Mouse (Mus musculus) layer of hippocampus, postnatal 36 days (tissue): Measurements from ENCODE around the gene Csnk1g1. TPM values are rescaled to one million over a fixed set of nuclear protein-coding genes. Genes with fewer than 3 reads are reported as not detected.
A peak's percentile ranks its signal among the peaks of the same experiment; 100 is the strongest.

Source experiments
- DNase-seq, 2 experiments: peaks; one replicate each; pipeline ENCODE4 v3.0.0; 2022
- total RNA-seq, 2 experiments: library from RNA; stranded (reverse); gene quantifications; 2 replicates each; pipeline ENCODE4 v1.2.3; 2021

Csnk1g1 gene
- total RNA-seq, 2 experiments from 2014 or later, result 40.6 to 45.1 TPM

DNA sequence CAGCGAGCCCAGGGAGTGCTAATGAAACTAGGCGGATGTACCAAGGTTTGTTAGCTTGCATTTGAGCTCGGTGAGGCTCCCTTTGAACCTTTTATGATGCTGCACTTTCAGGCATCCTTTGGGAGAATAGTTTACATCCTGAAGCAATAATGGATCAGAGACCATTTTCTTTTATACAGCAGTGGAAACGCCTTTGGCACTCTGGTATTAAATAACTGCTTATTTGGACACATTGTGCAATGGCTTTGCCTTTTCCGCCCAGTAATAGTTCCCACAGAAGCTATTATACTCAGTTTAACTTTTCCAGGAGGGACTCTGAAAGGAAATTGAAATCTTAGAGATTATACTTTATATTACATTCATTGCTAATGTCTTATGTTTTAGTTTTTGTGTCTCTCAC, 90.2 kb downstream of the Csnk1g1 start:
- DNase-seq, result no peak

DNA sequence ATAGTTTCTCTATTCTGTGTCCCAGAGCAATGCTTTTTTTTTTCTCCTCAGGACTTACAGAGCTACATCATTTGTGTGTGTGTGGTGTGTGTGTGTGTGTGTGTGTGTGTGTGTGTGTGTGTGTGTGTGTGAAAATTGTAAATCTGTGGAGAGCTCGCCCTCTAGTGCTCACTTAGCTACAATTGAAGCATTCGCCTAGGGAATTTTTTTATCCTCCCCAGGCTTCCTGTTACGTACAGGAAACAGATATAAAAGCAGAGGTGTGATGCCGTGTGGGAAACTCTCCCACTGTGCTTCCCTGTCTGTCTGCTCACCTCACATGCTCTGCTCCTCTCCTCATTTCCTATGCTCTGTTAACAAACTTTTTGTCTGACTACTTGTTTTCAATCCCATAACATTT, 95.7 kb downstream of the Csnk1g1 start:
- DNase-seq, result peak; percentile 6 to 17

DNA sequence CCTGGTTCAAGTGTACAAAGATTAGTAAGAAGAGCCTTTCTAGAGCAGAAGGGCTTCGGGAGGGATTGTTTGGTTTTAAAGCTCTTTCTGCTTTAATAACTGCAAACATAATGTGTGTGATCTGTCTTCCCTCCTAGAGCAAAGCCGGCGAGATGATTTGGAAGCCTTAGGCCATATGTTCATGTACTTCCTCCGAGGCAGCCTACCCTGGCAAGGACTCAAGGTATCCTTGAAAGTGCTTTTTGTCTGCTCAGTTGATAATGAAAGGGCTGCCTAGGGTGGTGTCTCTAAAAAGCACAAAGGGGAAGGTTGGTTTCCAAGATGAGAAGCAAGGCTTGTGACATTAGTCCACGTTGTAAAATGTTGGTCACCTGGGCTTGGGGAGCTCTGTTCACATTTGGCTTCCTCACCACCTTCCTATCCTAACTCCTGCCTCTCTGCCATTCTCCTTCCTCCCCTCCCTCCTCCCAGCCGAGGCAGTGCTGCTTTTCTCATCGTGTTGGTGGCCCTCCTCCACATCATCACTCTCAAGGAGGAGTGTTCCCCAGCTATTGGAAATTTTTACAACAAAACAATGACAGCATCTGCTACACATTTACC, 99.0 kb downstream of the Csnk1g1 start:
- DNase-seq, result peak; percentile 34 to 35

DNA sequence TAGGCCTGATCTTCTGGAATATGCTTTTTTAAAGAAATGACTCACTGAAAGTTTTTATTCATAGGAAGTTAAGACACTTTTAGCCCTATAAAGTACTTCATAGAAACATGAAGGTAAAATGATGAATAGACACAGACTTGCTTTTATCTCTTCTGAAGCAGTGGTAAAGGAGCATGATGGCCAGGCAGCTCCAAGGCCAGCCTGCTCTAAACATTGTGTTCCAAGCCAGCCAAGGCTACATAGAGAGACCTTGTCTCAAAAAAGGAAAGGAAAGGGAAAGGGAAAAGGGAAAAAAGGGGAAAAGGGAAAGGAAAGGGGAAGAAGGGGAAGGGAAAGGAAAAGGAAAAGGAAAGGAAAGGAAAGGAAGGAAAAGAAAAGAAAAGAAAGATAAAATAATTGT, 111.9 kb downstream of the Csnk1g1 start:
- DNase-seq, result no peak

DNA sequence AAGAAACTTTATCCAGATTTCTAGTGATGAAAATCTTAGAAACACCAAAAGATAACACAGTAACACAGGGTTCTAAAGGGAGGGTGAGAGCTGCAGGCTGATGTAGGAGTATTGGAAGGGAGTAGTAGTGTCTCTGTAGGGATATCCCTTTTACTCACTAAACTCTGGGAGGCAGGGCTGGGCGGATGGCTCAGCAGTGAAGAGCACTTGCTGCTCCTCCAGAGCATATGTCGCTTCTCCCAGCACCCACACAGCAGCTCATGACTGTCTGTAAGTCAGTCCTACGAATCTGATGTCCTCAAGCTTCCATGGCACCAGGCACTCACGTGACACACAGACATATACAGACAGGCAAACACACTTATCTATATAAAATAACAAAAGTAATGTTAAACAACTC, 129.4 kb downstream of the Csnk1g1 start:
- DNase-seq, result peak; percentile 49 to 54

DNA sequence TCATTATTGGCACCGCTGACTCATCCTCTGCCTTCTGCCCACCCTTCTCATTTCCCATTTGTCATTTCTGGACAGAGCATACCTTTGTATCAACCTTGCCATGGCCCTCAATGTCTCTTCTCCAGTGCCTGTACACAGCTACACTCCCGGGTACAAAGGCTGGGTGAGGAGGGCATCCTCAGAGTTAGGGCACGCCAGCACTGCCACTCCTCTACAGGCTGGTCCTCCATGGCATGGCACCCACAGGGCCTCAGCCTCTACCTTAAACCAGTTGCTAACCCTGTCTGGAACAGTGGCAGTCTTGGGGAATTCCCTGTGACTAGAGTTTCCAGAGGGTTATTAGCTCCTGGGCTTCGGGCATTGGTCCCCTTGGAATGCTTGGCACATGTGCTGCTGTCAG, 129.9 kb downstream of the Csnk1g1 start:
- DNase-seq, result no peak

DNA sequence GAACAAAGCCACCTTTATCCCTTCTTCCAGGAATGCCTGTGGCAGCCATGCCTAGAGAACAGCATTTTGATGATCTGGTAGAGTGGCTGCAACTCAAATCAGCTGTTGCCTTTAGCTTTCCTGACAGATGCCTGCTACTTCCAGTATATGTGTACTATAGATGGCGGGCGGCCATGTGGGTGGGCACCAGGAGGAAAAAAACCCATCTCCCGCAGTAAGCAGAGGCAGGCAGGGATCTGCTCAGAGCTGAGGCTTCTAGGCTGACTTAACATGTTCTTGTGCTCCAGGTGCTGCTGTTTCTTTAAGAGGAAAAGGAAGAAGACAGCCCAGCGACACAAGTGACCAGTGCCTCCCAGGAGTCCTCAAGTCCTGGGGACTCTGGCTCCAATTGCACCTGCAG, 130.6 kb downstream of the Csnk1g1 start:
- DNase-seq, result no peak

DNA sequence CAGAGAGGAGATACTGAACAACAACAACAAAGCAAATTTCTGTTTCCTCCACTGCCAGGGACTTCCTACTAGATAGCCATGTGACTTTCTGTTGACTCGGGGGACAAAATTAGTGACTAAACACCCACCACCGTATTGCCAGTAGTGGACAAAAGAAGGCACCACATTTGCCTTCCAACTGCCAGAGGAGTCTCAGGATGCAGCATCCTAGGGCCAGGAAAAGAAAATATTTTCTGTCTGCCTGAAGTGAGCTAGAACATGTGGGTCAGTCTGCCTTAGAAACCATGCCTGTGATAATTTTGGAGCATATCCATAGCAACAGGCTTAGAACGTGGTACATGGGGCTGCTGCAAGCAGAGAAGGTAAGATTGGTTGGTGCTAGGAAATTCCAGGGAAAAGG, 132.1 kb downstream of the Csnk1g1 start:
- no peak for DNase-seq

DNA sequence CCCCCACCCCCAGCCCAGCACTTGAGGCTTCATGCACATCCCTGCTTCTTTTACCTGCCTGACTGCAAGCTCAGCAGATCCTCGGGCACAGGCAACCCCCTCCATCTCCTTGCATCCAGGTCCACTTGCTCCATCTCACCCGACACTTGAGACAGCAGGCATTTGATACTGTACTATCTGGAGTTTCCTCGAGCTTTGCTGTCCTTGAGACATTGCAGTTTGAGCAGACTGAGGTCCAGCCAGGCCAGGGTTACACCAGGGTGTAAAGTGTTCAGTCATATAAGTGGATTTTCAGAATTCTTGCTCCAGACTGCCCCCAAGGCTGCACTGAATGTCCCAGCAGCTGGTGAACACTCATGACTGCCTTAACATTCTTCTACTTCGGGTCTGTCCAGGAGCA, 133.6 kb downstream of the Csnk1g1 start:
- no peak for DNase-seq

DNA sequence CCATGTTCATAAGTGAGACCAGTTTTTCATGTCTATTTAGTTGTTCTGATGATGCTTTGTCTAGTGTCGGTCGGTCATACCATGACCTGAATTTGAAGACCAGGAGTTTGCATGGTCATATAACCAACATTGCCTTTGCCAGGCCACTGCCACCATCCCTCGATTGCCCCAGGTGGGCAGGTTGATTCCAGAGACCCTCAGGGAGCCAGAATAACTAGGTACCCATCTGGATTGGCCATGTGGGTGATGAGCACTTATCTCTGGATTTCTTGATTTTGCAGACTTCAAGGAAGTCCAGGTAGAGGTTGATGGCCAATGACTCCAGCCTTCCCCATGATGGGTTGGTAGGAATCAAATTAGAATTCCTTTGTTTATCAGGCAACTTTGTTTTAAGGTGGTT, 134.5 kb downstream of the Csnk1g1 start:
- no peak for DNase-seq

DNA sequence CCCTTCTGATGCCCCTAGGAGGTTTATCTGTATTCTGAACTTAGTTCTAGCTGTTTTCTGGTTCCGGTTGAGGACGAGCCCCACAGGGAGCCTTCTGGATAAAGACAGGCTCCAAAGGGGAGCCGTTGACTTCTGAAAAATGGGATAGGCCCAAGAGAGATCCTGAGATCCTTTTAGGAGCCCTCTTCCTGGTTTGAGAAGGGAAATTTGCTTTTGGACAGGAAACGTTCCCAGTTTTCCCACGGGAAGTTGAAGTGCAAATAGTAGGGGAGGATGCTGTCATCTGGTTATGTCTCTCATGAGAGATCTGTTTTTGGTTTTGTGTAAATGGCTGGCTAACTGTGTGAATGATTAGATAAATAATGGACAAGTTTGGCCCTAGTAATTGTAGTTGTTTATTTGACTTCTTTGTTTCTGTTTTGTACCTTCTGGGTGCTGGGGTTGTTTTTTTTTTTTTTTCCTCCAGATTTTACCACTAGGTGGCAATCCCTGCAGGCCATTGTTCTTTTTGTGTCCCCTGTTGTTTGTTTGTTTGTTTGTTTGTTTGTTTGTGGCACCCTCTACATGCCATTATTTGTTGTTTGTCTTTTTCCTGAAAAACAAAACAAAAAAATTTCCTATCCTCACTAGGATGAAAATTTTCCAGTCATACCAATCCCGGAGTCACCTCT, 141.3 kb downstream of the Csnk1g1 start:
- no peak for DNase-seq

DNA sequence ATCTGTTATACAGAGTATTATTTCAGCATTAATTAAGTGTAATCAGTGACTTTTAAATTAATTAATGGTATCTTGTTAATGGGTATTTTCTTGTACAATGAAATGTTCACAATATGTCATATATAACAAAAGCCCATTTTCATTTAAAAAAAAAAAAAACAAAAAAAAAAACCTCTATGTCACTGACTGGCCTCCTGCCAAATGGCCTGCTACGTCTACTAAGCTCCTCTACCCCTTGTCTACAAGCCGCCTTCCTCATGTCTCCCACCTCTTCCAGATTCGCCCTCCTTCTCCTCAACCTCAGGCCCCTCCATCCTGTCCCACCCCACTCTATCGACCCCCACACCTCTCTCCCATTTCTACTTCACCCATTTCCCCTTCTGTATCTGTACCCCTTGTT, 142.8 kb downstream of the Csnk1g1 start:
- DNase-seq, result no peak

DNA sequence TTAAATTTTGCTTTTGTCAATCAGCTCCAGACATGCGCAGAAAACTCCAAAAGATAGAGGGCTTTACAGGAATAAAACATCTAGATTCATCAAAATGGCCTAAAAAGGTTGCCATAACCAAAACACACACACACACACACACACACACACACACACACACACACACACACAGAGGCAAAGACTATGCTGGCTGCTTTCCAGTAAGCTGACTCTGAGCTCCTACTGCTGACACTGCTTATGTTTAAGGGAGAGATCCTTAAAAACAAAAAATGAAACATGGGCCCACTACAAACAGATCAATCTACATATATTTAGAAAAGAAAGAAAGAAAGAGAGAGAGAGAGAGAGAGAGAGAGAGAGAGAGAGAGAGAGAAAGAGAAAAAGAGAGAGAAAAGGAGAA, 144.0 kb downstream of the Csnk1g1 start:
- no peak for DNase-seq

DNA sequence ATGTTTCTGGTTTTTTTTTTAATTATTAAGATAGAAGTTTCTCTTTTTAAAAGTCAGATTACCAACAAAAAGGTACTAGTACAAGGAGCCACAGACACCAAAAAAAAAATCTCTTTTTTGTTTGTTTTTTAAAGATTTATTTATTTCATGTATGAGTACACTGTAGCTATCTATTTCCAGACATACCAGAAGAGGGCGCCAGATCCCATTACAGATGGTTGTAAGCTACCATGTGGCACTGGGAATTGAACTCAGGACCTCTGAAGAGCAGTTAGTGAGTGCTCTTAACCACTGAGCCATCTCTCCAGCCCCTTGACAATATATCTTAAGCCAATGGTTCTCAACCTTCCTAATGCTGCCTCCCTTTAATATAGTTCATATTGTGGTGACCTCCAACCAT, 144.9 kb downstream of the Csnk1g1 start:
- DNase-seq, result no peak

DNA sequence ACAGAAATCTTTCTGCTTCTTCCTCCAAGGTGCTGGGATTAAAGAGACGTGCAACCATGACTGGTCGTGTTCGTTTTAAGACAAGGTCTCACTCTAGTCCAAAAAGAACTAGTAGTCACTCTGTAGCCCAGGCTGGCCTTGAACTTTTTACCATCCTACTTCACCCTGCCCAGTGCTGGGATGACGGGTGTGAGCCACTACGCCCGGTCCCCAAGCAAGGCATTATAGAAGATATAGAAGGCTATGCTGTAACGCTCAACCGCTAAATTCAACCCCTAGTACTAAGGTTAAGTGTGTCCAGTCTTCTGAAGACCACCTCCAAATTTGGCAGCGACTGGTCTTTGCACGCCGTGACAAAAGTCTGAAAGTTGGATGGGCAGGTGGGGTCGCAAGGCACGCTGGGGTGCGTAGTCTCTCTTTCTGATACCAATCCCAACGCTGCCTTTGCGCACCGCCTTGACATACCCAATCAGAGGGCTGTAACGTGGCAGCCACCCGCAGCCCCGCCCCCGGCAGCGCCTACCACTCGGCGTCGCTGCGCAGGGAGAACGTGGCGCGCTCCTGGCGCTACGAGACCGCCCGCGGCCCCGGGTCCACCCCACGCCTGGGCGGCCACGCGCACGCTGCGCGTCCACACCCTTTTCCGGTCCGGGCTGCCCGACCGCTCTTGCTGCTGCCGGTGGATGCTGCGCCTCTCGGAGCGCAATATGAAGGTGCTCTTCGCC, 151.0 kb downstream of the Csnk1g1 start, which contains the start of gene Ppib:
TSS of gene Ppib (plus strand) at position 640 of the 725 bp plus-strand sequence.
- peak; percentile 98 to 99 for DNase-seq

DNA sequence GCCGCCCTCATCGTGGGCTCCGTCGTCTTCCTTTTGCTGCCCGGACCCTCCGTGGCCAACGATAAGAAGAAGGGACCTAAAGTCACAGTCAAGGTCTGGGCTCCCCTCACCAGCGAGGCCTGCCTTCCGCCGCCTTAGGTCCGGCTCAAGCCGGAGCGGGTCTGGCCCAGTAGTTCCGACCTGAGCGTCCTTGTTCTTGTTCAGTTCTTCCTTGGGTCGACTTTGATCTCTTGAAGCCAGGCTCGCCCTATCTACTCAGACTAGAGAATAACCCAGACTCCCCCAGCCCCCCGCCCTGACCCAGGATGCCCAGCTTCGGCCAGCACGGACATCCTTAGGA, 151.6 kb downstream of the Csnk1g1 start:
- DNase-seq, result no peak

DNA sequence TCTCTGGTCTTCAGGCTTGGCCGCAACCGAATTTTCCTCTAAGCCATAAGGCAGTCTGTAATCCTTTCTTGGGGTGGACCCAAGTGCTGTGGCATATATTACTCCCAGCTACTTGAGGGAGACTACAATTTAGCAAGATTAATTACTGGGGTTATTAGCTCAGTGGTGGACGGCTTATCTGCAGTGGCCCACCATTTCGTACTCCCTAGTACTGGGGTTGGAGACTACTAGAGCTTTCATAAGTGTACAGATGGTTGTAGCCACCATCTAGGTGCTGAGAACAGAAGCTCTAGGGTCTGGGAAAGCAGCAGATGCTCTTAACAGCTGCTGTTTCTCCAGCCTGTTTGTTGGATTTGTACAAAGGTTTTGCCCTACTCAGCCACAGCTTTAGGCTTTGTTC, 152.3 kb downstream of the Csnk1g1 start:
- DNase-seq, result no peak

DNA sequence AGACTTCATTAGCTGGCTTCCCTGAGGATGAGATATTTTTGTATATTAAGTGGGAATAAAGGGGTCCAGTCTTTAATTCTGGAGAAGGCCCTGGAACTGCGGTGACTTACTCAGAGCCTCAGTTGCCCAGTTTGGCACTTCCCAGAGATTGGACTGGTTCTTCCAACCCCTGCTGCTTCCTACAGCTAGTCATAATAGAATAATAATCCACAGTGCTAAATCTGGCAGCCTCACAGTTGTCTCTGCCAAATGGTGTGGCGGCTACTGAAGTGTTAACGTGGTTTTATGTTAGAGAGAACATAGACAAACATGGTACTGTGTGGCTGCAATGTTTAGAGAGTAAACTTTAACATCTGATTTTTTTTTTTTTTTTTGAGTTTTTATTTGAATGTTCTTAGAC, 152.9 kb downstream of the Csnk1g1 start:
- DNase-seq, result no peak

DNA sequence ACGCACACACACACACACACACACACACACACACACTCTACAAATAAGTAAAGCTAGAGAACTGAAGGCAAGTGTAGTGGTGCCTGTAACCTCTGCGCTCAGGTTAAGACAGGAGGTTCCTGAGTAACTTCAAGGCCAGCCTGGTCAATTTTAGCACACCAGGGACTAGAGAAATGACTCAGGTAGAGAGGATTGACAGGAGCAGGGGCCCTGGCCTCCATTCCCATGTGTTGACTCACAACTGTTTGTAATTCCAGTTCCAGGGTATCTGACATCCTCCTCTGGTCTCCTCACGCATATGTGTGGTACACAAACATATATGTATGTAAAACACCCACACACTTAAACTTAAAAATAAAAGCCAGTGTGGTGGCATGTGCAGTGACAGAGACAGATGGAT, 154.7 kb downstream of the Csnk1g1 start:
- no peak for DNase-seq

DNA sequence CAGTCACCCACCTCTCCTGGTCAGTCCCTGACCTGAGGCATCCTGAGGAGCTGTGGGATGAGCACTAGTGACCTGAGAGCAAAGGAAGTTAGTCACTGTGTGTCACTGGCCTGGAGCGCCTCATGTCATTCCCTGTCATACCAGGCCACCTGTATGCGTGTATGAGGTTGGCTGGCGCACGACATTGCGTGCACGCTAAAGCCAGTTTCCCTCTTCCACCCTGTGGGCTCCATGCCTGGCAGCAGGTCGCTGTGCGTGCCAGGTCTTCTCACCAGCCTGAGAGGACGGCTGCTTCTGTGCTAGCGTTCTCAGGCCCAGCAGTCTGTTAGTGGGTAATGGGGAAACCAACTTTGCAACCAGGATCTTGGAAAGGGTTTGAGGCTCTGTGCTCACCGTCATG, 155.6 kb downstream of the Csnk1g1 start:
- DNase-seq, result no peak

DNA sequence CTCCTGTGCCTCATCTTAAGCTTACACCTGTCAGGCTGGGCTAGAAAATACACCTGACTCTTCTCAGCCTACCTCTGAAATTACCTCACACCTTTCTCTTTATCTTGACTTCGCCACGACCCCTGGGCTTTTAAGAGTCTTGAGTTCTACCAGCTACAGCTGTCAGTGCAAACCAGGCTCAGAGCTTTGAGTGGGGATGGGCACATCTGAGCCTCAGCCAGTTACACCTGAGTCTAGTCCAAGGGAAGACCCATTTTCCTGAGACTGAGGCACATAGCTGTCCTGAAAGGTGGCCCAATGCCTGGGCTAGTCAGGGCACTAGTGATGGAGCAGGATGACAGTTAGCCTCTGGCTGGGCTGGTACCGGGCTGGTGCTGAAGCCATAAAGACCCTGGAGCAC, 158.1 kb downstream of the Csnk1g1 start:
- no peak for DNase-seq

DNA sequence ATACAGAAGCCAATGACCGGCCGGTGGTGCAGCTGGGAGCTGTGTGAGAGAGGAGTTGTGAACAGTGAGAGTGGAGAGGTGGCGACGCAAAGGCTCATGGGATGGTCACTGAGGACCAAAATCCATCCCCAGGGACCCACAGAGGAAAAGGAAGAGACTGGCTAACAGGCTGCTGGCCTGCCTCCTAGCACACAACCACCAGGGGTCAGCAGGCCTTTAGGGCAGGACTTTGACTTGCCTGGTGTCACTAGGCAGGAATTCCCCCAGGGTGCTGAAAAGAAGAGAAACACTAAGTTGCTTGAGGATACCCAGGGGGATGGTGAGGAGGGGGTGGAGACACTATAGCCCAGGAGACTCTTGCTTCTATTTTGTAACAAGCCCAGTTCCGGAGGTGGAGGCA, 158.8 kb downstream of the Csnk1g1 start:
- no peak for DNase-seq

DNA sequence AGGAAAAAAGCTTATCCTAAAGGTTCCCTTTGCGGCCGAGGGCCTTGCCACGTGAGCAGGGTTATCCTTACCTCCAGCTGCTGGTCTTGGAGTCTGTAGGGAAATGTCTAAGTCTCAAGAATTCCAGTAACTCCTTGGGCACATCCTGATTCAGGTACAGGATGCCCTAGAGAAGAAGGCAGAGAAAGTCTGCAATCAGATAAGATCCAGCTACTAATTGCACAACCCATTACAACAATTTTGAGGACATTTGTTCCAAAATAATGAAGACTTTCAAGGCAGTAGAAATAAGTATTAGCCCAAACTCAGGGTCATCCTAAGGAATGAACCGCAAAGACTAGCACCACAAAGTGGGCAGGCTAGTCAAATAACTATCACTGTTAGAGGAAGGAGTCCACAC, 159.3 kb downstream of the Csnk1g1 start:
- DNase-seq, result no peak

DNA sequence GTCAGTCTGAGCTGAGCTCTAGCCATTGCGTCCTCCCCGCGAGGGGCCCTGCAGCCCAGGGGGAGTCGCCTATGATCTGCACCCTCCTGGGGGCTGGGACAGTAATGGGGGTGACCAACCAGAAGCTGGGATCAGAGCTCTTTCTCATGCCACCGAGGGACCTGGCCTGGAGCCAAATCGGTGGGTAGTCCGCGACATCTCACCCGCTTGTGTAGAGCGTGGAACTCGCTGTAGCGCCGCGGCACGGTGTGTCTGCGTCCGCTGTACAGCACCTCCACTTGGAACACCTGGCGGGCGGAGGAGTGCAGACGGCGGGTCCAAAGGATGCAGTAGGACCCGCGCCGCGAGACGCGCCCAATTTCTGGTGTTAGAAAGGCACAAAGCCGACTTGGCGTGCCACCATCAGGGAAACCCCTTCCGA, 160.3 kb downstream of the Csnk1g1 start:
- DNase-seq, result no peak
